Mouse (Mus musculus): ENCODE results near the gene Ccdc92.

The Ccdc92 gene

DNA sequence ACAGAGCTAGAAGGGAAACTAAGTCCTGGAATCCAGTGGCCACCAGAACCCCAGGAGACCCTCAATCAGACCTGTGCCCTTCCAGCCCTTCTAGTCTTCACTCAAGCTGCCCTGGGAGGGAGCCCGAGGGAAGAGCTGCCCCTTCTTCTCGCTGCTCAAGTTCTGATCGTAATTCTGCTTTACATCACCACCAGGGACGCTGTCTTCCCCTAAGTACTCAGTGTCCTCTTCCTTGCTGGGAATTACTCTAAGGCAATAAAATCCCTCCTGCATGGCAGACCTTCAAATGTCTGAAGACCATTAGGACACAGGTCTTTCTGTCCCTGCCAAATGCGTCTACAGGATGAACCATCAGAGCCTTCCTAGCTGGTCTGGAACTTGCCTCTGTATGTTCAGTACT lies 2.2 kb downstream of the Ccdc92 start:
- no peak for DNase-seq (ENCODE audit: low read depth, low spot score)

DNA sequence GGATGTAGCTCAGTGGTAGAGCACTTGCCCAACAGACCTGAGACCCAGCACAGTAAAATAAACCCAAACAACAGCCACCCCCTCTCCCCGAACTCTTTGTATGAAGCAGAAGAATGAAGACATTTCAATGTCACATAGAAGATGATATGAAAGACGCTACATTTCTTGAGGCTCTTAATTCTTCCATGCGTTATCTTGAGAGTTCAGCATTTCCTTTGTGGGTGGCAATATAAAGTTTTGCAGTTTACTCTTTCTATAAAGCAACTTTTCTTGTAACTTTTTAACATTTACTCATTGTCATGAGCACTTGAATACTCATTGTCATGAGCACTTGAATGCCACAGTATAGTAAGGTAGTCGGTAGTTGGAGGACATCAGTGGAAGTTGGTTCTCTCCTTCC lies 8.0 kb downstream of the Ccdc92 start:
- no peak for DNase-seq (ENCODE audit: low read depth, low spot score)

DNA sequence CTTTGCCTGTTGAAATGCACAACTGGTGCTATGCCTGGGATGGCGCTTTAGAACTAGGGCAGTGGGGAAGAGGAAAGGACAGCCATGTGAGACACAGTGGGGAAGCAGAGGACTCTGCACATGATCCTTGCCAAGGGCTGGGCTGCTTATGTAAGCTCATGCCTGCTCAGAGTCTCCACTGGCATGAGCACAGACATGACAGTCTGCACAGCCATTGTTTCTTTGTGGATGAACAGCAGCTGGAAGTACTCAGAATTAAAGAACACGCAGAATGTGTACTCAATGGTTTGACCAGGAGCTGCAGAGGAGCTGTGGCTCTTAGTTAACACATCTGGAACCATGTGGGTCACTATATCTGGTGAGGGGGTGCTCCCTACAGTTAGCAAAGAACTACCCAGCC lies 9.1 kb downstream of the Ccdc92 start:
- DNase-seq (ENCODE audit: low read depth, low spot score): no peak

DNA sequence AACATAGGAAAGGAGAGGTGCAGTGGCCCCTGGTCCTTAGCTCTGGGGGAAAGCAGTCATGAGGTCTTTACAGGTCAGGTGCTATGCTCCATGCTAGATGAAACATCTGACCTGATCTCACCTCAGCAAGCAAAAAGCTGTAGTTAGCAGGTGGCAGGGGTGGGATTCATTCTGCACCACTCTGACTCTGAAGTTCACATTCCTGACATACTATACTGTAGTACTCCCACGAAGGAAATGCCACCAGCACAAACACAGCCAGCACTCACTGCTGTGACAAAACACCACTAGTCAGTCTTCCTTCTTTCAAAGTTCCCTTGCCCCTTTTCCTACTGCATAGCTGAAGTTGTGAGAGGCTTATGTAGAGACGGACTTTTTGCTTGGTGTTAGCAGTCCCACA lies 9.9 kb downstream of the Ccdc92 start:
- no peak for DNase-seq (ENCODE audit: low read depth, low spot score)

DNA sequence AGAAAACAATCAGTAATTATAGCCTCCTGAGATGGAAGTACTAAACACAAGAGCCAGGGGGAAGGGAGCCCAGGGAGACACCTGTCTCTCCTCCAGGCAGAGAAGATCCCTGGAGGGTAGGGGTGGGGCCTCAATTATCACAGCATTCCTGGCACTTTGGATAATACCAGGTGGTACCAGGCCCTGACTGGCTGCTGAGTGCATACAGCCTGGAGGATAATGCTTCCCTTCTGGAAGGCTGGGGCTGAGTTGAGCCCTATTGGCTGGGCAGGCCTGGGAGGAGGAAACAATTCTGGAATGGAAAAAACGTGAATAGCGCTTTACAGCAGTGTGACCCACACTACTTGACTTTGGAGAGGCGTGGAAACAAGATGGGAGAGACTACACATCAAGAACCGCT lies 10.7 kb downstream of the Ccdc92 start:
- DNase-seq (ENCODE audit: low read depth, low spot score): no peak

DNA sequence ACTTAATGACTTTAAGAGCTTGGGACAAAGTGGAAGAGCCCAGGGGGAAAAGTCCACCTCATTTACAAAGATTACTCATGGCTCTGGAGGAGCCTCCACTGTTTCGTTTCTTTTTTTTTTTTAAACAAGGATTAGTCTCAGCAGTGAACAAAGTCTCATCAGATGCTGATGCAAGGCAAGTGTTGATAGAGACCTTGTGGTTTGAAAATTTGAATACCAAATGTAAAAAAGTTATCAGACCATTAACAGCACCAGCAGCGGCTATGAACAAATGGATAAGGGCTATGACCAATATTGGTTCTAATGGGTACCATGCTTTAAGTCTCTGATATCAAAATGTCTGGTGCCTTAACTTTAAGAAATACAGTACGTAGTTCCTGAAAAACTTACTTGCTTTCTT lies 13.2 kb downstream of the Ccdc92 start:
- DNase-seq (ENCODE audit: low read depth, low spot score): no peak

DNA sequence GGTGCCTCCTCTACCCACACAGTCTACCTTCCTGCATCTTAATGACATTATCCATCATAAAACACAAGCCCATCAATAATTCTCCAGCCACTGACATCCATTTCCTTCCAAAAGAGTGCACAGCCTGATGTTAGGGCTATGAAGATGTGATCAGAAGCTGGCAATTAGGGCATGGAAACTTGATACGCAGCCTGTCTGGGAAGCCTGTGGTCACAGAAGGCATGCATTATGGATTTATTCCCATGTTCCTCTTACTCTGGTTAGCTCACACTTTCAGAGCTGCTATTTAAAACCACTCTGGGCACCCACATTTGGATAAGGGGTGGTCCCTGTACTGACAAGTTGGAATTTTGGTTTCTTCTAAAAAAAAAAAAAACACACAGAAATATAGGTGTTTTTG lies 15.2 kb downstream of the Ccdc92 start:
- no peak for DNase-seq (ENCODE audit: low read depth, low spot score)

DNA sequence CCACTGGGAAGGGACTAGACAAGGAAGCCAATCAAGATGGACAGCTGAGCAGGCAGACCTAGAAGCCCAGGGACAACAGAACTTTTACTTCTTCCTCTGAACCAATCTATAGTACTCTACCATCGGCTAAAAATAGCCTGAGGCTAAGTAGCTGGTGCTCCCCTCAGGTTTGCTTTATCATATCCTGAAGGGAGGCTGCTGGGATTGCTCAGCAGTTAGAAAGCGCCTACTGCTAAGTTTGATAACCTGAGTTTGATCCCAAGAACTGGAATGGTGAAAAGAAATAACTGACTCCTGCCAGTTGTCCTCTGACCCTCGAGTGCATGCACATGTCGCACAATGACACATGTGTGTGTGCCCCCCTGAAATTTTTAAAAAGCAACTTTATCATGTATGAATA lies 17.3 kb downstream of the Ccdc92 start:
- DNase-seq (ENCODE audit: low read depth, low spot score): no peak

DNA sequence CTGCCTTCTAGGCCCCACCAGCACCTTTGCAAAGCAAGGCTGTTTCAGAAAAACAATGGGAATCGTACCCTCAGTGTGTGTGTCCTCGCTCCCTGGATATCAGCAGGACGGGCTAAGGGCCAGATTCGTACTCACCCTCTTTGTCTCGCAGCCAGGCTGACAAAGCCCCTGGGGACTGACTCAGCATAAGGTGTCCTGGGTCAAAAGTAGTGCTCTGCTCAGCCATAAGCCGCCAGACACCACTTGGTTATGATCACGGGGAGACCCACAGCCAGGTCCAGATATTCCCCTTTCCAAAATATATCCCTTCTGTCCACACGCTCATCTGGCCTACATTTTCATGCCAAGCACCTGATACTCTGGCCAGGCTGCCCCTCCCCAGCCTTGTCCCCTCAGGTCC lies 18.8 kb downstream of the Ccdc92 start:
- no peak for DNase-seq (ENCODE audit: low read depth, low spot score)

DNA sequence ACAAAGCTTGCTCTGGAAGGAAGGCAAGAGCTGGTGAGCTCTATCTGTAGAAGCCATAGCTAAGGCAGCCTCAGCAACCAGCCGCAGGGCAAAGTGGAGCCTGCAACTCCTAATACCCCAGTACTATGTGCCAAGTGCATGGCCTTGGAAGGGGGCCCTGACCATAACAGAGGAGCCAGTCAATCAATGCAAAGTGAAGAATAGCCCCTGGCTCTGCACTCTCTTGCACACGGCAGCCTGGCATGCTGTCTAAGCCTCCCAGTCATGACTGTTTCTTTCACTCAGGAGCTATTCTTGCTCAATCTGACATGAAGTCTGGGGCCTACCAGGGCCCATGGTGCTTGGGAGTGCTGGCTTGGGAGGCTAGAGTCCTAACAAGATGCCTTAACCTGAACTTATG lies 21.6 kb downstream of the Ccdc92 start:
- DNase-seq (ENCODE audit: low read depth, low spot score): no peak

DNA sequence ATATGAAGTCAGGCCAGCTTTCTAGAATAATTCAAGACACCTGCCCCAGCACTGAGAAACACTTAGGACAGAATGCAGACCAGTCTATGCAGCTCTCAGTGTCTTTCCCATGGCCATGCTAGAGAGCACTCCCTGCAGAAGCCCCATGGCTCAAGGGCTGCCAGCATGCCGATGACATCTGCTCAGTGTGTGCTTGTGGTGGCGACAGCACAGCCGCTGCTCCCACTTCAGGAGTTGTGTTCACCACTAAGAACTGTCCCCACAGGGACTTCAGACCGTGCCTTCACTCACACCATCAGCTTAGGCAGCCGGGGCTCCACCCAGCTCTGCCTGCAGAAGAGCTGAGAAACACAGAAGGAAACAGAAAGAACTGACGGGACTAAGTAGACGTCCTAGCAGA lies 22.0 kb downstream of the Ccdc92 start:
- no peak for DNase-seq (ENCODE audit: low read depth, low spot score)

DNA sequence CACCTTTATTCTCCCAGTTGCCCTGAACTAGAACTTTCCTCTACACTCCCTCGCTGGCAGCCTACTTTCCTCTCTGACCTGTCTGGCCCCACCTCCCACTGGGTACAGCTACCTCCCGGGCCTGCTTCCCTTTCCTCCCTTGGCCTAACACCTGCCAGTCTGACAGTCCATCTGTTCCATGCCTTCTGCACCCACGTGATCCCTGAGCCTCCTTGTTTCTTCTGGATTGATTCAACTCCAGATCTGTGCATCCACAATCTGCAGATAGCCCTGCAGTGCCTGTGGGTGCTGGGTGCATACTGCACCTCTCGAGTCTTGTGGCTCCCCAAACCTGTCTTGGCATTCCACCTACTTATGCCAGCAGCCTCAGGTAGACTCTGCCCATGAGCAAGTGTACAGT lies 25.6 kb downstream of the Ccdc92 start:
- DNase-seq (ENCODE audit: low read depth, low spot score): no peak

DNA sequence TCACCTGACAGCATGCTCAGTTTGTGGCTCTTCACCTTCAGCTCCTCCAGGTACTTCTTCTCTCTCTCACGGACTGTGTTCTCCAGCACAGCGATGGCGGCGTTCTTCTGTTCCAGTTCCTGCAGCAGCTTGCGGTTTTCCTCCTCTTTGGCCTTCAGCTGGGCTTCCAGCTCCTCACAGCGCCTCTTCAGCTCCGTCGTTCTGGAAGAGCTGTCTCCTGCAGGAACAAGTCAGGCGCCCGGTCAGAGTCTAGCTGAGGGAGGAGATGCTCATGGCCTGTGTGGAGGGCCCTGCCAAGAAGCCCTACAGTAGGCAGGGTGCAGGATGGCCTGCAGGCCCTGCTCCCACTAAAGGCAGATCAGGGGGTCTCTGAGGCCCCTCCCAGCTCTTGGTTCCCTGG lies 26.1 kb downstream of the Ccdc92 start:
- DNase-seq (ENCODE audit: low read depth, low spot score): no peak

DNA sequence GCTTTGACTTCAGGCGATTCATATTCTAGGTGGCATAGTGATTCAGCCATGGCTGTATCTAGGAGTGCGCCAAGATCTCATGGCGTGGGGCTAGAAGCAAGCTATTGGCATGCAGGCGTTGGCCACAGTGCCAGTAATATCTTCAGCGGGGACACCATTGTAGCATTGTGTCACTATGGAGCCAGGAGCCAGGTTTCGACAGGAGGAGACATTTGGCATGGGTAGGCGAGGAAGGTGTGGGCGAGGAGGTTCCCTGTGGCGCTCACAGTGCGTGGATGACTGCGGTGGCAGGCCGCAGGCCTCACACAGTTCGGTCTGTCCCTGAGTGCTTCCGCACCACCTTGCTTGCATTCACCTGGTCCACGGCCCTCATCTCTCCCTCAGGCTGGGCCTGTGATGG lies 27.0 kb downstream of the Ccdc92 start:
- no peak for DNase-seq (ENCODE audit: low read depth, low spot score)

DNA sequence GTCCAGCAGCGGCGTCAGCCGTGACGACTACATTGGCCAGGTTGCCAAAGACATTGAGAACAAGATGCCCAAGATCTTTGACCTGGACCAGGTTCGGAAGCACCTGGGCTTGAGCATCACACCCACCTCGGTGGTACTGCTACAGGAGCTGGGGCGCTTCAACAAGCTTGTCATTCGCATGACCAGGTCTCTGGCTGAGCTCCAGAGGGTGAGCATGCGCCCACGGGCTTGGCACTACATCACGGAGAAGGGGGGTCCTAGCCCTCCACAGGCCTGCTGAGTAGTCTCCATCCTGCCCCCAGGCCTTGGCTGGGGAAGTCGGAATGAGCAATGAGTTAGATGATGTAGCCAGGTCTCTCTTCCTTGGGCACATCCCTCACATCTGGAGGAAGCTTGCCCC lies 31.9 kb downstream of the Ccdc92 start:
- no peak for DNase-seq (ENCODE audit: low read depth, low spot score)

DNA sequence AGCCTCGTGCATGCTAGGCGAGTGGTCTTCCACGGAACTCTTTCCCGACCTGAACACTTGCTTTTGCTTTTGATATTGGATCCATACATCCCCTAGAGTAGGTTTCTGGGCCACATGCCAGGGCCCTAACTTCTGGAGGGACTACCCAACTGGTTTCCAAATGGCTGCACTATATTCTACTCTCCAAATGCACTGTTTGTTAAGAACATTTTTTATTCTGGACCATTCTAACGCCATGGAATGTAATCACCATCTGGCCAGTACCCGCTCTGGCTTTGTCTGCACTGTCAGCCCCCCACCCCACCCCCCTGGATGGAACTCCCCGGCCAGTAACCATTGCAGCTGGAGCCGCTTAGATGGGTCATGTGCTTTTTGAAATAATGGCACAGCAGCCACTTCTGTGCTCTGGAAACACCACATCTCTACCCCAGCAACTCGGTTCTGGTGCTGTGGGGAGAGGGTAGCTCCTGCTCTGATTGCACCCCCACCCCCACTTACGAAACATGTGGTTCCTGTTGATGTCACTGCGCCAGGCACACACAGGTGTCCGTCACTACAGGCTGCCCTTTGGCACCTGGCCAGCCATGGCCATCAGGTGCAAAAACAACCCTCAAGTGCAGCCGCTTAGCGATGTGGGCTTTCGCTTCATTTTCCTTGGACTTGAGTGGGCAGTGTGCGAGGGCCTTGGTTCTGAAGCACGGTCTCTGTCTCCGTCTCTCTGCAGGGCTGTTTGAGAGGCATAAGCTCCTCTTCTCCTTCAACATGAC lies 39.9 kb downstream of the Ccdc92 start:
- no peak for DNase-seq (ENCODE audit: low read depth, low spot score)

DNA sequence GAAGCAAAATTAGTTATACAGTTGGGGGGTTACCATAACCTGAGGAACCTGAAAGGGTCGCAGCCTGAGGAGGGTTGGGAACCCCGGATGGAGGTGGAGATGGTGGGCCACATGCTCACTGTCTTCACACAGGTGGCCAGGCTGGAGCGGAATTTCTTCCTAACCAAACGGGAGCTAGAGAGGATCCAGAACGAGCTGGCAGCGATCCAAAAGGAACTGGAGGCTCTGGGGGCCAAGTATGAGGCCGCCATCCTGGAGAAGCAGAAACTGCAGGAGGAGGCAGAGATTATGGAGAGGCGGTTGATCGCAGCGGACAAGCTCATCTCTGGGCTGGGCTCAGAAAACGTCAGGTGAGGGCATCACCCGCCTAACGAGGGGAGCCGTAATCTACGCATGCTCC lies 45.2 kb downstream of the Ccdc92 start:
- no peak for DNase-seq (ENCODE audit: low read depth, low spot score)

DNA sequence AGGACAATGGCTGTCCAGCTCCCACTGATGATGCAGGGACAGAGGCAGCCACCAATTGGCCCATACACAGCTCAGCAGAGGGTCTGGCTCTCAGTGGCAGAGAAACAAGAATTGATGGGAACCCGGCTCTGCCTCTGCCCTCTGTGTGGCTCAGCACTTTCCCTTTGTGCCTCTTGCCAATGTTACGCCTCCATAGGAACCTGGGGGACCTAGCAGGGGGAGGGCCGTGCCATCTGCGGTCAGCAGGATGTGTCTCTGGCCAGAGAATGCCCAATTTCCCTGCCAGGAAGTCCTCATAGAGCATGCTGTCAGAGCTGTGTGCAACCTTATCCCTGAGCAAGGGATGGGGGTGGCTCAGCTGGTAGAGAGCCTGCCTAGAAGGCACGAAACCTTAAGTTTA lies 47.4 kb downstream of the Ccdc92 start:
- no peak for DNase-seq (ENCODE audit: low read depth, low spot score)

DNA sequence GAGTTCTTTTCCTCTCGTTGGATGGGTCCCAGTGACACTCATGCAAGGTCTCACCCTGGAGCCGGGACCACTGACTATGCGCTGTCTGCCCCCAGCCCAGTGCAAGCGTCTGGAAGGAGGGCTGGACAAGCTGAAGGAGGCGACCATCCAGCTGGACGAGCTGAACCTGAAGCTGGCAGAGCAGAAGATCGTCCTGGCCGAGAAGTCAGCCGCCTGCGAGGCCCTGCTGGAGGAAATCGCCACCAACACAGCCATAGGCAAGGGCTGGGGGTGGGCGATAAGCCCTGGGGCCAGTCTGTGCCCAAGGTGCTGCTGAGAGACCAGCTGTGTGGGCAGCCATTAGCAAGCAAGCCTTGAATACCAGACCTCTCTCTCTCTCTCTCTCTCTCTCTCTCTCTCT lies 49.8 kb downstream of the Ccdc92 start:
- DNase-seq (ENCODE audit: low read depth, low spot score): no peak

DNA sequence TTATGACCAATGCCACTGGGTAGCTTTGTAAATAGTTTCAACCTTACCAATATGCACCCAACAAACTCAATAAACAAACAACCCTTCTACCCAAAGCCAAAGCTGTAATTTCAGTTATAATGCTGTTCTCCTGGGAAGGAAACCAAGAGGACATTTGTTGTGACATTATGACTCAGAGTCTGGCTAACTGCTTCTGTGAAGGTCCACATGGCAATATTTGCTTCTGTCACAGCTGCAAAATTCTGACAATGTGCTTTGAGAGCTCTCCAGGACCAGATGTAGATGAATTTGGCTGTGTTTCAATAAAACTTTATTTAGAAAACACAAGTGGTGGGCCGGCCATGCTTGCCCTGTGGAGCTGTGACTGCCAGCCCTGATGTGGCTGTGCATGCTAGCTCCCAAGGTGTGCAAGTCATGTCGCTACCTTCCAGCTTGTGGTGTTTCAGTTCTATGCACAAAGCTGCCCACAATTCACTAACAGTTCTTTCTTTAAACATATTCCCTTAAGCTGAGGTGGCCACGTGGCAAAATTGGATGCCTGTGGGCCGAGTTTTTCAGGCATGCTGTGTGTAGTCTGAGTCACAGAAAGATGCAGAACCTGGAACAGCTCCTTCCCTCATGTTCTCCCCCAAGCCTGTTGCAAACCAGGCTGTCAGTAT lies 52.4 kb downstream of the Ccdc92 start:
- peak; percentile 55 for DNase-seq (ENCODE audit: low read depth, low spot score)

DNA sequence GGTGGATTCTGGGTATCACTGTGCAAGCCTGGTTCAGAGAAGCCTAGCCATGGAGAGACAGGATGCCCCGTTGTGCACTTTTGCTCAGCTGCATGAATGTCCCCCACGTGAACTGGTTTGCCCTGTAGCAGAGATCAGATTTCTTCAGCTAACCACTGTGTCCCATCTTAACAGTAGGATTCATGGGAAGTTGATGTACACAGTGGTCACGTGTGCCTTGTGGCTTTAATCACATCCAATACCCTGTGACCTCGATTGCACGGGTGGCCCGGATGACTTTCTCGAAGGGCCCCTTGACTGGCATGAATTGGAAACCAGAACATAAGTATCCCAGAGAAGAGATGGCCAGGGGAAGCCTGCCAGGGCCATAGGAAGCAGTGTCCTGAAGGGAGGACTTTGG lies 70.1 kb downstream of the Ccdc92 start:
- no peak for DNase-seq (ENCODE audit: low read depth, low spot score)

DNA sequence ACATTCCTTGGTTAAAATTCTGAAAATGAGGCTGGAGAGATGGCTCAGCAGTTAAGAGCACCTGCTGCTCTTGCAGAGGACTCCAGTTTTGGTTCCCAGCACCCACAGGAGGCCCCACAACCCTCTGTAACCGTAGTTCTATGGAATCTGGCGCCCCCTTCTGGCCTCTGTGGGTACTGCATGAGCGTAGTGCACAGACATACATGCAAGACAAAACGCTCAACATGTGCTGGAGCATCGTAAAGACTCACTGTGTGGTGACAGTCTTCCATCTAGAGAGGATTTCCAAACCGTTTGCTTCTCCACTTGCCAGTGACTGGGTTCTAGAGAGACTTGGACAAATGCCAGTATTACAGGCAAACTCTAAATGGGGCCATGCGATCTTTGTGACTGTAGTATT lies 76.6 kb downstream of the Ccdc92 start:
- DNase-seq (ENCODE audit: low read depth, low spot score): no peak
